Mouse (Mus musculus) small intestine, adult 2 months (tissue): ENCODE data around the gene Hmces.

Source experiments
- CTCF ChIP-seq: fragments of 200-500 bp; IDR thresholded peaks from 2 replicates; pipeline ENCODE4 v1.5.1; 2012; ENCODE audit warnings: low read depth, mild to moderate bottlenecking, control low read depth, inconsistent platforms, low read length, moderate library complexity, mixed read lengths; ENCODE audit not compliant: insufficient replicate concordance, insufficient read length; ENCODE audit errors: extremely low read depth
- POLR2A ChIP-seq: fragments of 200-500 bp; IDR thresholded peaks from 2 replicates; pipeline ENCODE4 v1.6.1; 2012; ENCODE audit warnings: low read depth, mild to moderate bottlenecking, control low read depth, inconsistent platforms, low read length, moderate library complexity

DNA sequence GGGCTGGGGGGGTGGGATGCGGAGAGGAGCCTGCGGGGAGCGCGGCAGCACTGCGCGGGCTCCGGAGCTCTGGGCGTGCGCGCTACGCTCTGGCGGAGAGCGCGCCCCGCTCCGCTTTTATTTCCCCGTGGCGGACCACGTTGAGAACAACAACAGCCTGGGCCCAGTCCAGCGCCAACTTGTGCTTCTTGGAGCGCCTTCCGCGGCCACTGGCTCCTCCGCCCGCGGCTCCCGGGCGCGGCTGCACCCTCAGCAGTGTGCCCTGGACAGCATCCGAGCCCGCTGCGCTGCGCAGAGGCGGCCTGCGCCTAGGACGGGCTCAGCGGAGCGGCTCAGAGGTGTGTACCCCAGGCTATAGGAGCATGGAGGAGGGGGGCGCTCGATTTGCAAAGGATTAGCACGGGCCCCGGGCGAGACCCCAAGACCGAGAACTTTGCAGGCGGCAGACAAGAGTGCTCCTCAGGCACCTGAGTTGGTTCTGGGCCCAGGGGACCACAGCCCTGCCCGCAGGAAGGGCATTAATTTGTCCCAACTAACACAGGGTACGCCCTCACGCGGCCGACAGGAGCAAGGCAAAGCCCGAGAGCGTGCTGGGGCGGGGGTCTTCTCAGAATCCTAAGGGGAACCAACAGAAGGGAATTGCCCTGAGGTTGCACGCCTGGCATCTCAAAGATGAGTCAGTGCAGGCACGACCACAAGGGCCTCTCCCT is 68.0 kb downstream of the Hmces start, which contains the start of gene H1fx:
- no peak for TF ChIP-seq POLR2A
- no peak for TF ChIP-seq CTCF
